Mouse (Mus musculus): ENCODE data around the gene Smim4. TPM values are rescaled to one million over a fixed set of nuclear protein-coding genes. Genes with fewer than 3 reads are reported as not detected.

Smim4 gene
- polyA plus RNA-seq, 1 experiment from 2014 or later = 127 TPM

- Histone ChIP-seq H3K27me3 (replicated peaks; ENCODE audit: control insufficient read depth, insufficient read depth, low read length) (no peaks in the 10 kb centered on the region), H3K9me3 (ENCODE audit: control insufficient read depth) (no peaks in the 10 kb centered on the region), H3K9ac (ENCODE audit: low read depth, low read length) (no peak overlapping the region), H3K4me1 (replicated peaks; ENCODE audit: control insufficient read depth, insufficient read depth, low read length) (0 out of 2 replicates have a peak, but pooled peaks cover under 1% of the 10 kb centered on the region), H3K4me3 (ENCODE audit: low read depth, low read length) (no peak overlapping the region), H3K4me2 (replicated peaks; ENCODE audit: low read depth) (no peak overlapping the region), H3K27ac (ENCODE audit: low read depth, low read length) (no peak overlapping the region), H3K36me3 (ENCODE audit: control insufficient read depth, insufficient read depth) (no peaks in the 10 kb centered on the region; the same call in 1 of the 2 replicates)
- no peak for ATAC-seq
- TF ChIP-seq CTCF (IDR thresholded peaks at IDR 0.05; ENCODE audit: low read depth) = no peak
- 59% methylated on average over 7 of the region's 7 CpGs for WGBS
Observed at GRCm38 (mm10) chr14:31165458-31165857, 36.7 kb upstream of the Smim4 start.

- Histone ChIP-seq H3K9ac (ENCODE audit: low read depth, low read length) (no peak overlapping the region), H3K27me3 (replicated peaks; ENCODE audit: control insufficient read depth, insufficient read depth, low read length) (no peaks in the 10 kb centered on the region), H3K36me3 (ENCODE audit: control insufficient read depth, insufficient read depth) (no peaks in the 10 kb centered on the region; the same call in 1 of the 2 replicates), H3K27ac (ENCODE audit: low read depth, low read length) (no peak overlapping the region), H3K4me3 (ENCODE audit: low read depth, low read length) (no peak overlapping the region), H3K4me1 (replicated peaks; ENCODE audit: control insufficient read depth, insufficient read depth, low read length) (peaks cover 5% of the 10 kb centered on the region; the same call in 1 of the 2 replicates), H3K9me3 (ENCODE audit: control insufficient read depth) (no peaks in the 10 kb centered on the region), H3K4me2 (replicated peaks; ENCODE audit: low read depth) (no peak overlapping the region)
- no peak for ATAC-seq
- TF ChIP-seq CTCF (IDR thresholded peaks at IDR 0.05; ENCODE audit: low read depth) = no peak
- 74% methylated on average over 2 of the region's 2 CpGs for WGBS
Observed at GRCm38 (mm10) chr14:31165010-31165409, 36.3 kb upstream of the Smim4 start.

- no peak overlapping the region for H3K9ac ChIP-seq (ENCODE audit: low read depth, low read length)
- no peaks in the 10 kb centered on the region for H3K9me3 ChIP-seq (ENCODE audit: control insufficient read depth)
- H3K4me1 ChIP-seq (replicated peaks; ENCODE audit: control insufficient read depth, insufficient read depth, low read length) = peaks cover 7% of the 10 kb centered on the region; the same call in 1 of the 2 replicates
- no peak overlapping the region for H3K4me2 ChIP-seq (replicated peaks; ENCODE audit: low read depth)
- H3K27ac ChIP-seq (ENCODE audit: low read depth, low read length) = no peak overlapping the region
- WGBS = 70% methylated on average over 8 of the region's 8 CpGs
- no peak for TF ChIP-seq CTCF (IDR thresholded peaks at IDR 0.05; ENCODE audit: low read depth)
- no peaks in the 10 kb centered on the region for H3K27me3 ChIP-seq (replicated peaks; ENCODE audit: control insufficient read depth, insufficient read depth, low read length)
- ATAC-seq = no peak
- H3K36me3 ChIP-seq (ENCODE audit: control insufficient read depth, insufficient read depth) = no peaks in the 10 kb centered on the region
- no peak overlapping the region for H3K4me3 ChIP-seq (ENCODE audit: low read depth, low read length)
Observed at GRCm38 (mm10) chr14:31164067-31164466, 35.3 kb upstream of the Smim4 start.

GRCm38 (mm10) chr14:31161638-31162037 lies 32.9 kb upstream of the Smim4 start:
- H3K27me3 ChIP-seq (replicated peaks; ENCODE audit: control insufficient read depth, insufficient read depth, low read length) = no peaks in the 10 kb centered on the region
- H3K4me3 ChIP-seq (ENCODE audit: low read depth, low read length) = no peak overlapping the region
- no peak for TF ChIP-seq CTCF (IDR thresholded peaks at IDR 0.05; ENCODE audit: low read depth)
- H3K9me3 ChIP-seq (ENCODE audit: control insufficient read depth) = no peaks in the 10 kb centered on the region
- no peak overlapping the region for H3K9ac ChIP-seq (ENCODE audit: low read depth, low read length)
- H3K27ac ChIP-seq (ENCODE audit: low read depth, low read length) = no peak overlapping the region
- peaks cover 2% of the 10 kb centered on the region; the same call in 1 of the 2 replicates for H3K36me3 ChIP-seq (ENCODE audit: control insufficient read depth, insufficient read depth)
- H3K4me1 ChIP-seq (replicated peaks; ENCODE audit: control insufficient read depth, insufficient read depth, low read length) = peaks cover 7% of the 10 kb centered on the region; the same call in 1 of the 2 replicates
- 76% methylated on average over 9 of the region's 10 CpGs for WGBS
- H3K4me2 ChIP-seq (replicated peaks; ENCODE audit: low read depth) = no peak overlapping the region
- no peak for ATAC-seq

GRCm38 (mm10) chr14:31161191-31161590 lies 32.4 kb upstream of the Smim4 start:
- H3K27ac ChIP-seq (ENCODE audit: low read depth, low read length) = no peak overlapping the region
- TF ChIP-seq CTCF (IDR thresholded peaks at IDR 0.05; ENCODE audit: low read depth) = no peak

GRCm38 (mm10) chr14:31160196-31161150 lies 31.7 kb upstream of the Smim4 start:
- H3K4me2 ChIP-seq (replicated peaks; ENCODE audit: low read depth) = peak overlapping the region; percentile 54
- peaks cover 2% of the 10 kb centered on the region; the same call in 1 of the 2 replicates for H3K36me3 ChIP-seq (ENCODE audit: control insufficient read depth, insufficient read depth)
- no peak overlapping the region for H3K9ac ChIP-seq (ENCODE audit: low read depth, low read length)
- ATAC-seq = peak; percentile 75
- H3K27me3 ChIP-seq (replicated peaks; ENCODE audit: control insufficient read depth, insufficient read depth, low read length) = no peaks in the 10 kb centered on the region
- H3K4me1 ChIP-seq (replicated peaks; ENCODE audit: control insufficient read depth, insufficient read depth, low read length) = peaks cover 7% of the 10 kb centered on the region; the same call in 1 of the 2 replicates
- 0 out of 2 replicates have a peak overlapping the region, but pooled peaks have one; percentile 5 for H3K4me3 ChIP-seq (ENCODE audit: low read depth, low read length)
- no peak overlapping the region for H3K27ac ChIP-seq (ENCODE audit: low read depth, low read length)
- WGBS = 49% methylated on average over 27 of the region's 27 CpGs
- no peaks in the 10 kb centered on the region for H3K9me3 ChIP-seq (ENCODE audit: control insufficient read depth)
- TF ChIP-seq CTCF (IDR thresholded peaks at IDR 0.05; ENCODE audit: low read depth) = no peak

More at GRCm38 (mm10) chr14:31161191-31161590, 32.4 kb upstream of the Smim4 start:
- H3K36me3 ChIP-seq (ENCODE audit: control insufficient read depth, insufficient read depth) = peaks cover 2% of the 10 kb centered on the region; the same call in 1 of the 2 replicates
- no peak overlapping the region for H3K9ac ChIP-seq (ENCODE audit: low read depth, low read length)
- WGBS = 82% methylated on average over 7 of the region's 7 CpGs
- peaks cover 7% of the 10 kb centered on the region; the same call in 1 of the 2 replicates for H3K4me1 ChIP-seq (replicated peaks; ENCODE audit: control insufficient read depth, insufficient read depth, low read length)
- H3K4me2 ChIP-seq (replicated peaks; ENCODE audit: low read depth) = no peak overlapping the region
- H3K27me3 ChIP-seq (replicated peaks; ENCODE audit: control insufficient read depth, insufficient read depth, low read length) = no peaks in the 10 kb centered on the region
- ATAC-seq = no peak
- H3K9me3 ChIP-seq (ENCODE audit: control insufficient read depth) = no peaks in the 10 kb centered on the region
- H3K4me3 ChIP-seq (ENCODE audit: low read depth, low read length) = no peak overlapping the region
